Mouse (Mus musculus) left cerebral cortex, postnatal 25 days (tissue): Measurements from ENCODE around the gene Ehhadh. TPM values are rescaled to one million over a fixed set of nuclear protein-coding genes. Genes with fewer than 3 reads are reported as not detected.
A peak's percentile ranks its signal among the peaks of the same experiment; 100 is the strongest.
"Not testable (repeated sequence)": the region's sequence is repeated elsewhere in the genome, so short reads cannot be mapped to it uniquely, and the experiment has no call there.

Experiments
- DNase-seq, 2 experiments: peaks; one replicate each; pipeline ENCODE4 v3.0.0; 2022; ENCODE audit warnings: low spot score in 2 of 2, mixed read lengths in 1 of 2
- intact Hi-C: fragments of 180-260 bp; cut with DNase I; formaldehyde crosslinking; loops from one replicate; pipeline ENCODE4 v1.15.1; 2025
- total RNA-seq, 2 experiments: library from RNA; stranded (reverse); gene quantifications; 2 replicates each; pipeline ENCODE4 v1.2.3; 2021

The Ehhadh gene
- total RNA-seq, 2 experiments from 2014 or later: 1.5 to 1.7 TPM

DNA sequence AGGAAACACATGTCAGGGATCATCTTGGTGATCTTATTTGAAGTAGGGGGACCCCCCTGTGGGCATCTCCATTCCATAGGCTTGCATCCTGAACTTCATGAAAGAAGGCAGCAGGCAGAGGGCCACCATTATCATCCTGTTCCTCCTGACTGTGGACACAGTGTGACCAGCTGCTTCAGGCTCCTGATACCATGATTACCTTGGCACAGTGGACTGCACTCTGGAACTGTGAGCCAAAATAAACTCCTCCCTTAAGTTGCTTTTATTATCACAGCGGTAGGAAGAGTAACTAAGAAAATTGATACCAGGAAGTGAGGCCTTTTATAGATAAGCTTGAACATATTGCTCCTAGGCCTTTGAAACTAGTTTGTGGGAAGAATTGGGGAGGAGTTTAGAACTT, 19.3 kb upstream of the Ehhadh start:
- intact Hi-C loops: no loop called here
- no peak for DNase-seq

DNA sequence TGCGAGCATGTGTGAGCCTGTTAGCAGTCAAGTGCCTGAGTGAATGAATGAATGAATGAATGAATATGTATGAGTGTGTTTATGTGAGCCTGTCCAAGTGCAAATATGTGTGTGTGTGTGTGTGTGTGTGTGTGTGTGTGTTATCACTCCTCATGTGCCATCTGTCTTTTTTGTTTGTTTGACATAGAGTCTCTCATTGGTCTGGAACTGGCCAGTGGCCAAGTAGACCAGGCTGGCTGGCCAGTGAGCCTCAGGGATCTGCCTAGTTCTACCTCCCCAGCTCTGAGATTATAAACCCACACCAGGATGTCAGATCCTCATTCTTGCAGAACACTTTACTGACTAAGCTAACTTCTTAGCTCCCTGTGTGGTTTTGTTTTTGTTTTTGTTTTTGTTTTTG, 16.7 kb upstream of the Ehhadh start:
- DNase-seq: no peak
- intact Hi-C loops: no loop called here

DNA sequence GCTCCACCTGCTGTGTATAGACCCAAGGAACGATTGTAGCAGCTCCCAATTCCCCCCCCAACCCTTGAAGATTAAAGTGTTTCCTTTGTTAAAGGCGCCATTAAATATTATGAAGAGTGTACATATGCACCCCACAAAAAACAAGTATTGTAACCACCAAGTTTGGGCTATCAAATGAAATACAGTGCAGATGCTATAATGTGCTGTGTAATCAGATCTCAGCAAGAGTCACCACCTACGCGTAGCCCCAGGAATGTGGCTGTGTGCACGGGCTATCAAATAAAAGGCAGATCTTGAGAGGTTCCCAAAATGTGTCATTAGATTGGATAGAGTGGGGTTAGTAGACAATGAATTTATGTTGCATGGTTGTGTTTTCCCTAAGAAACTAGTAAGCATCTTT, 7.5 kb upstream of the Ehhadh start:
- intact Hi-C loops: no loop called here

DNA sequence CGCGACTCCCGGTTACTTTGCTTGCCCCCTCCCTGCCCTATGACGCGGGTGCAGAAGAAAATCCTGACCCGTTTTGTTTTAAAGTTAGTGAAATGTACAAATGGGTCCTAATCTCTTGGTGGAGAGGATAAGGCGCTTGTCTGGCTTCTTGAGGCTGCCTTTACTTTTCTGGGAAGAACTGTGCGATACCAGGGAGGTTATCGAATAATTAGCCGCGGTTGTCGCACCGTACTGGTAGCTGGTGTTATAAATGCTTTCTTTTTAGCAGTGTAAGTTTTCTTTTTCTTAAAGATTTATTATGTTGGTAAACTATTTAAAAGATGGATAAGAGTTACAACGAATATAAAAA, 7.1 kb upstream of the Ehhadh start:
- intact Hi-C loops: loop anchor here (5.0 kb wide), 1 partner anchor 473 kb away; the partner anchor contains the start of gene Tra2b

More for the DNA sequence above, 7.5 kb upstream of the Ehhadh start:
- DNase-seq: no peak

DNA sequence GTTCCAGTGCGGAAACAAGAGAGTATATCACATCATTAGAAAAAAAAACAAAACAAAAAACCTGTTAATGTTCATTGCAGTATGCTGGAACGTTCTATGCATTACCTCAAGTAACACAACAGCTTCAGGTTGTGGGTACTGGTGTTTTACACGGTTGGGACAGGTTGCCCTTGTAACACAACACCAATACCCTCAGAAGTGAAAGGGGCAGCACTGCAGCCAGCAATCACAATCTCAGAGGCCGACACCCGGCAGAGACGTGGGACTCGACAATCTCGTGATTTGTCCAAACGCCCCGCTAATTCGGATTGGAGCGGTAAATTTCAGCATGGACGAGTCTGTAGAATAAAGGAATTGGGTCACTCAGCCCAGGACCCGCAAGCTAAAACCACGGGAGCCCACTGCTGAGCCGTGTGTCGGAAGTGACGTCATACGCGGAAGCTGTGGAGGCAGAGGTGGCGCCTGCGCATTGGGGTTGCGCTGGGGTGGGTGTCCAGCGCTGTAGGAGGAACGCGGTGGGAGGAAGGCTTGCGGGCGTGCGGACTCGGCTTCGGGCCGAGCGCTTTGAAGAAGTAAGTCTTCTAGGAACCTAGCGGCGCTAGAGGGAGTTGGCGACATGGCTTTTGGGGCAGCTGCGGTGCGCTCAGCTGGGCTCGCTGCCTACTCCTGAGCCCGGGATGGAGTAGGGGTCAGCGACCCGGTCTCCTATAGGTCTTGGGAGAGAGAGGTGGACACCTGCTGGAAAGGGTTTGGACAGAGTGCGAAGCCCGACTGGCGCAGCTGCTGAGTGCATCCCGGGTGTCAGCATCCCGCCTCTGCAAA, 6.5 kb upstream of the Ehhadh start, which contains the start of gene Map3k13:
TSS of gene Map3k13 (plus strand) at position 472 of the 822 bp plus-strand sequence.
- intact Hi-C loops: loop anchor here (5.0 kb wide), 1 partner anchor 473 kb away; the partner anchor contains the start of gene Tra2b
- peak; percentile 94 to 97 for DNase-seq

More for the DNA sequence above, 7.1 kb upstream of the Ehhadh start:
- no peak for DNase-seq

DNA sequence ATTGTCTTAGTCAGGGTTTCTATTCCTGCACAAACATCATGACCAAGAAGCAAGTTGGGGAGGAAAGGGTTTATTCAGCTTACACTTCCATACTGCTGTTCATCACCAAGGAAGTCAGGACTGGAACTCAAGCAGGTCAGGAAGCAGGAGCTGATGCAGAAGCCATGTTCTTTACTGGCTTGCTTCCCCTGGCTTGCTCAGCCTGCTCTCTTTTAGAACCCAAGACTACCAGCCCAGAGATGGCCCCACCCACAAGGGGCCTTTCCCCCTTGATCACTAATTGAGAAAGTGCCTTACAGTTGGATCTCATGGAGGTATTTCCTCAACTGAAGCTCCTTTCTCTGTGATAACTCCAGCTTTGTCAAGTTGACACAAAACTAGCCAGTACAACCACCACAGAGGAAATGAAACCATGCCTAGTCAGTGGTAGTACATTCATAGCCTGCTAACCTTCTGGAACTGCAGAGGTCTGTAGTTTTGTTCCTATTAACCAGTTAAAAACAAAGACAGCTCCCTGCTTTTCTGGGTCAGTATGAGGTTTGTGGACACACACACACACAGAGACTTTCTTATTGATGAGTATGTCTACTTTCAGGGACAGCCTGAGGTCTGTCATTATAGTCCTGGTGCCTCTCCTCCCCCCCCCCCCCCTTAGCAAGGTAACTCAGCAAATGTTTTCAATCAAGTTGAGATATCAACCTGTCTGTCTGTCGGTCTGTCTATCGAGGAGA, 5.6 kb upstream of the Ehhadh start:
- DNase-seq: not testable (repeated sequence)
- intact Hi-C loops: loop anchor here (5.0 kb wide), 1 partner anchor 474 kb away; the partner anchor contains the start of gene Tra2b

DNA sequence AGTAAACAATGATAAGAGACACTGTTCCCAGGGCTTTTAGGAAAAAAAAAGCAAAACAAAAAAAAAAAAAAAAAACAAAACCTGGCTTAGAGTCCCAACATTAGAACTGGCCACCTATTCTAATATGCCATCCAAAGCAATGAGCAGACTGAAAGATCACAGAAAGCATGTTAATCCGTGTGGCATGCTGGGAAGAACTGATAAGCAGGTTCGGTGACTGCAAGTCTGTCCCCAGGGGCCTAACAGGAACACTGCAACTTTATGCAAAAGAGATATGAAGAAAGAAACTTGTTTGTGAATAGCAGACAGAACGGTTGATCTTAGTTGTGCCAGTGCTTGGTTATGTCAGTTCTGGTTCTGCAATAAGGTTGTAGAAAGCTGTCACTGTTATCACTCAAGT, 4.2 kb upstream of the Ehhadh start:
- intact Hi-C loops: loop anchor here (5.0 kb wide), 1 partner anchor 476 kb away; the partner anchor contains the start of gene Tra2b
- no peak for DNase-seq

DNA sequence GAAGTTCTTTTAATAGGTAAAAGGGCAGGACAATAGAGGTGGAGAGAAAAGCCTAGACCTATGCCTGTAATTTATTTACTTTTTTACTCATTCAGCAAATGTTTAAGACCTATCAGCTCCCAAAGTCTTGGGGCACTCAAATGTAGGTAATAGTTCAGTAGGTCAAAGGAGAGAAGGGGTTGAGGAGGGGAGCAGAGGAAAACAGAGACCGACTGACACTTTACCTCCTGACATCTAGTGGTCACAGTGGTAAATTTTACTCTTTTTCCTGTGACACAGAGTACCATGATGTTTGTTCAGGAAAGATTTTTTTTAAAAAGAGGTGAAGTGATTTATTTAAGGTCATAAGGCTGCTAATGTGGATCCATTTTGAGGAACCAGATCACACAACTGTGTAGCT, 2.9 kb upstream of the Ehhadh start:
- no peak for DNase-seq
- intact Hi-C loops: loop anchor here (5.0 kb wide), 1 partner anchor 477 kb away; the partner anchor contains the start of gene Tra2b

DNA sequence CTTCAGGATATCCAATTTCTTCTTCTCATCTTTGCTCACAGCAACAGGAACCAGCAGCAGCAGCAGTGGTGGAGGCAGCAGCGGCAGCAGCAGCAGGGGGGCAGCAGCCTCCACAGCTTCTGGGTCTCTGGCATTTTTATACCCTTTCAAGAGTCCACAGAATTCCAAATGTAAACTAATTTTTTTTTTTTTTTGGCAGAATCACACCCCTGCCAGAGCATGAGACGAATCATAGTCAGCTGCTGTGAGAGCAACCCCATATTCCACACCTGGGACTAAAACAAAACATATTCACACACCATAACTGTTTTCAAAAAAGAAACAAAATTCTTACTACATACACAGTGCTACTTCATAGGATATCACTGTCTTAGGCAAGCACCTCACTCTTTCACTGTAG, 1.6 kb upstream of the Ehhadh start:
- no peak for DNase-seq
- intact Hi-C loops: no loop called here

DNA sequence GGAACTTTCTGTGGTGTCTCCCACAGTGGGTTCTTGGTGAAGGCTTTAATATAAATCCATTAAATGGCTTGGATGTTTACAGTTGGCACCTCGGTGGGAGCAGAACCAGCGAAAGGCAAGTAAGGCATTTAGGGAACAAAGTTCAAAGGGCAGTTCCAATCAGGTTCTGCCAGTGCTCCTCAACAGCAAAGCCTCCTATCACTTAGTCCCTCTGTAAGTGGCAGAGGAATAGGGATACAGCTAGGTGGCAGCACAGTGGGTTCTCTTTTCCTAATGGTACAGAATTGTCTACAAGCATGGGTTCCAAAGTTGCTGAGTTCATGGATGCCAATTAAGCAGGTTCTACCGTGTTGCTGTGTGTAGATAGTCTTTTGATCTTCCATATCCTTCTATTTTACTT, 974 bp upstream of the Ehhadh start:
- intact Hi-C loops: no loop called here
- no peak for DNase-seq

DNA sequence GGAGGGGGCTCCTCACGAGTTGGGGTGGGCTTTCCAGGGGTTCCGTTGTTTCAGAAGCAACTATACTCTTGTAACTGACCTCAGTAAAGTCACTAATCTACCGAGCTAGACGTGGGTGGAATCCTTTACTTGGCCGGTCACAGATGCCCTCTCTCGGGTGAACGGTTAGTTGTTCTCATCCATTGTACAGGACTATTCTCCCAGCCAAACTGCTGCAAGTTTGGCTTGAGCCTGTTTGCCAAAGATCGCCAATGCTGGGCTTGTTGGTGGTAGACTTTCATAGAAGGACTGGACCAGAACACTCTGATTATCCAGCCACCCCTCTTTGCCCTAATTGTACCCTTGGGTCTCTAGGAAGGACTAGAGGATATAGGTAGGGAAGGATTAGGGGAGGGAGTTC, 1.3 kb downstream of the Ehhadh start:
- intact Hi-C loops: no loop called here

DNA sequence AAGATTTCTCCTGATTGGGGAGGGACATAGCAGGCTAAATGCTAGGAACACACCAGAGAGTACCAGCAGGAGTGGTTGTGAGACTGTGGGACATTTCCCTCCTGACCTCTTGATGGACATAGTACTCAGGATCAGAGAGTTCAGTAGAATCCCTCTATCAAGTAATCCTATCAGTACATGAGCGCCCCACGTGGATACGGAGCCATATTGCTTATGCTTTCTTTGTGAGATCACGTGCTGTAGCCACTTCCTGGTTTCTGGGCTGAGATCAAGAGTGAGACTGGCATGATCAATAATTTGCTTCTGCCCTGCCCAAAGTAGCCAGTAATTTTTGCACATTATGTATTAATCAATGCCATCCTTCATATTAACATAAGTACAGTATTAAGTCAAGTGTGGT, 2.6 kb downstream of the Ehhadh start:
- intact Hi-C loops: no loop called here
- no peak for DNase-seq

More for the DNA sequence above, 1.3 kb downstream of the Ehhadh start:
- DNase-seq: no peak

DNA sequence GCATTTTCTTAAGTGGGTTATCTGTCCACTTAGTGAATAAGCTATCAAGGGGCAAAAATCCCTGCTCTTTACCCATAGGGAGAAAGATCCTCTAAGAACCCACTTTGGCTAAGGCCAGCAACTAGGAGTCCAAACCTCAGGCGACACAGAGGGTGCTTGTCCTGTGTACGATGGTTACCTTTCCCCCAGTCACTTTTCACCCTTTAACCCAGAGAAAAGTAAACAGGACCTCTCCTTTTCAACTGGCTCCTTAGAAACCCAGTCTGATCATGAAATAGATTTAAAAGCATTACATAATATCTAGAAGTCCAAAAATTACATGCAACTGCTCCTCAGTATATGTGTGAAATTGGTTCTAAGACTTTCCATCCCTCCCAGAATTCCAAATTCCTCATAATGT, 4.8 kb downstream of the Ehhadh start:
- intact Hi-C loops: no loop called here
- DNase-seq: no peak

DNA sequence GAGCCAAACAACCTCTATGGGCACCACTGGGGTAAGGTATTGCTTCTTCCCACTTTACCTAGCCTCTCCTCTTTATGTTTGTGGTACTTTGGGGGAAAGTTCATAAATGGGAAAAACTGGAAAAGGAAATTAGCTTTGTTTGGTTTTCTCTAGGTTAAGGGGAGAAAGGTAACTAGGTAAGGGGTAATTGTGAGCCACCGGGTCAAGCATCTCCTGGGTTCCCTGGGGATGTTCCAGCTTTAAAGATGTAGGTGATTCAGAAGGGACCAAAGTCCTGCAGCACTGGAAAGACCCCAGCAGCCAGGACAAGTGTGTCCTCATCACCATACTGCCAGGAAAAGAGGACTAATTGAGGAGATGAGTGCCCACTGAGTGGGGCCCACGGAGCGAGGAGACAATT, 5.7 kb downstream of the Ehhadh start:
- intact Hi-C loops: no loop called here
- DNase-seq: no peak

DNA sequence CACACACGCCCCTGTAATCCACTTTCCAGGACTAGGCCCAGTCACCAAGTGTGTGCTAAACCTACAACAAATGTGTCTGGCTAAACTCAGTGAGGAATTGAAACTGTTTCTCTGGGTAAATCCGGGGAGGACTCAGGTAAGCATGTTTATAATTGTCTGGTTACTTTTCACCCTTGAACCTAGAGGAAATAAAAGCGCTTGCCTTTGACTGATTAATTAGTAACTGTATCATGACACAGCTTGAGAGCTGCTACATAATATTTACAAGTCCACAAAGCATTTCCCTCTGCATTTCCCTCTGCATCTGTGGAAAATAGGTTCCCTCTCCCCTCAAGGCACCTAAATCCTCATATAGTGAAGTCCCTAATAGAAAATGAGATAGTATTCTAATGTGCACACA, 6.3 kb downstream of the Ehhadh start:
- intact Hi-C loops: no loop called here

DNA sequence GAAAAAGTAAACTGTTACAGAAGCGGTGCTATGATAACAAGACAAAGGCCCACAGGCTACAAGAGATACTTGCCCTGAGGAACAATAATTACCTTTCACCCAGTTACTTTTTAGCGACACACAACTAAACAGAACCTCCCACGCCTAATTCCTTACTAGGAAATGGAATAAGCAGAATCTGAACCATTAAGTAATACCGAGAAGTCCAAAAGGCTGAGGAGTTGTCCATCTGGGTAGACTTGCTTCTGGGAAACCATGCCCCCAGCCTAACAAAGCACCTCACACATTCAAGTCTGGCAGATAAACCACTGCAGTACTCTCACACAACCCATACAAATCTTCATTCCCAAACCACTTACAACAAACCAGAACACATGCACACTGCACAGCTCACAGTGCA, 8.5 kb downstream of the Ehhadh start:
- intact Hi-C loops: no loop called here
- no peak for DNase-seq

More for the DNA sequence above, 6.3 kb downstream of the Ehhadh start:
- no peak for DNase-seq

DNA sequence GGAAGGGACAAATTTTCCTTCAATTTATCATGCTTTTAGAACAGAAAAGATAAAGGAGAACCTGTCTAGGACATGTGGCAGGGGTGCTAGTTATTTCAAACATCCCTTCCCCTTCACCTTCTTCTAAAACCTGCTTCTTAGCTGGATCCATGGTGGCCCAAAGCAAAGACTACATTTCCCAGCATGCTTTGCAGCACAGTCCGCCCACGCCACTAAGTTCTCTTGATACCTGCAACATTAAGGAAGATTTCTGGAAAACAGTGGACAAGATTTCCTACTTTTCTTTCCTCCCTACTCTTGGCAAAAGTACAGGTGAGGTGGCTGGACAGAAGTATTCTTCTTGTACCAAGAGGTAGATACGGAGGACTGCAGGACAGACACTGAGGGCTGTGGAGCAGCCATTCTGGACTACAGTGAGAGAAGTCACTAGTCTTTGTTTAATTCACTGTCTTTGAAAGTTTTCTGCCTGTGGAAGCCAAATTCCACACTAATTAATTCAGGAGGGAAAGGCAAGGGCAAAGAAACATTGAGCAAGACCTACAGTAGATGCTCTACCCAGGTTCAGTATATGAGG, 9.2 kb downstream of the Ehhadh start:
- intact Hi-C loops: no loop called here
- no peak for DNase-seq

DNA sequence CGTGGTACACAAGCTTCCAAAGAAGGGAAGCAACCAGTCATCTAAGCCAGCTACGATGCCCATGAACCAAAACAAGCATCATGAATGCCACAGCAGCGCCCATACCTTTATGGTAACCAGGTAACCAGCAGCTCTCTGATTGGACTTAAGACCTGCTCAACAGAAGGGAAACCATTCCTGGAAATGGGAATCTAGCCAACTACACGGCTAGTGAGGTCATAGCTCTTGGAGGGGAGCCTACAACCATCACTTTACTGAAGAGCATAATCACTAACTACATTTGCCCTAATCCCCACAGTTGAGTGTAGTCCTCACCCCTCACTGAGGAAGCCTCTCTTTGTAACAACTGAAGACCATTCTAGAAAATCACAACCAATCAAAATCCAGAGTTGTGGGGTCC, 12.9 kb downstream of the Ehhadh start:
- intact Hi-C loops: no loop called here

DNA sequence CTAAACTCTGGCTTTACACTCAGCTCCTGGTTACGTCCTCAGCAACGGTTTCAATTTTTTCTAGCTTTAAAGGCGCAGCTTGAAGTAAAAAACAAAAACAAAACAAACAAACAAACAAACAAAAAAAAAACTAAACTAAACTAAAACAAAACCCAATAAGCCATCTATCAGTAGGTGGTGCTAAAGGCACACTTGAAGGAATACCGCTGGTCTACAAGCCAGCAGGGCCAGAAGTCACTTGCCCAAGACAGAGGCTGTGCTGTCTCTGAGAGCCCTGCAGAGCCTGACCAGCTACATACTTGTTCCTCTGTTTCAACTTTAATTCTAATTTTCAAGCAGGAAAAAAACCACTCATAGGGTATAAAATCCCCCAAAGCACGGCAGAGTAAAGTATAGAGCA, 17.9 kb downstream of the Ehhadh start:
- DNase-seq: no peak
- intact Hi-C loops: loop anchor here (2.0 kb wide), 2 partner anchors 45 to 281 kb away; no protein-coding TSS in a partner anchor

More for the DNA sequence above, 12.9 kb downstream of the Ehhadh start:
- no peak for DNase-seq

DNA sequence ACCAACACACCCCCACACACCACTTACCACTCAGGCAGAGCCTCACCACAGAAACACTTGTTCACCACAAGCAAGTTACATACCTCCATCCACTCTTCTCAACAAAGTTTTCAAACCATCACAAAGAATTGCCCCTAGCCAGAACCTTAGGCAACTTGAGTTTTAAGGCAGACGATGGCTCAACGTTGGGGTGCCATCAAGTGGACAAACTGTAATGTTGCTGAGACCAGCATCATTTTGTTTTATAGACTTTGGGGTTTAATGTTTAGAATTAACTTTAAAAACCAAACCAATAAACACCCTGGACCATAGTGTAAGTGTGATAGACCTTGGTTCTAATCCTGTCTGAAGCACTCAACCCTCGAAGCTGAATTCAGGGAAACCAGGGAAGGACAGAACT, 19.4 kb downstream of the Ehhadh start:
- no peak for DNase-seq
- intact Hi-C loops: loop anchor here (2.0 kb wide), 1 partner anchor 279 kb away; no protein-coding TSS in a partner anchor
